Mouse (Mus musculus) ES-Bruce4 (cell line): ENCODE results near the gene Efemp1.

Experiments used
- CTCF ChIP-seq: IDR thresholded peaks from one replicate; pipeline ENCODE4 v1.8.1; 2011; ENCODE audit warnings: low read depth, low read length
- EP300 ChIP-seq: IDR thresholded peaks from 2 replicates; pipeline ENCODE4 v1.6.1; 2011; ENCODE audit warnings: low read depth, low read length; ENCODE audit not compliant: insufficient read depth
- POLR2A ChIP-seq: IDR thresholded peaks from one replicate; pipeline ENCODE4 v1.8.1; 2011; ENCODE audit warnings: low read length; ENCODE audit not compliant: insufficient read depth

DNA sequence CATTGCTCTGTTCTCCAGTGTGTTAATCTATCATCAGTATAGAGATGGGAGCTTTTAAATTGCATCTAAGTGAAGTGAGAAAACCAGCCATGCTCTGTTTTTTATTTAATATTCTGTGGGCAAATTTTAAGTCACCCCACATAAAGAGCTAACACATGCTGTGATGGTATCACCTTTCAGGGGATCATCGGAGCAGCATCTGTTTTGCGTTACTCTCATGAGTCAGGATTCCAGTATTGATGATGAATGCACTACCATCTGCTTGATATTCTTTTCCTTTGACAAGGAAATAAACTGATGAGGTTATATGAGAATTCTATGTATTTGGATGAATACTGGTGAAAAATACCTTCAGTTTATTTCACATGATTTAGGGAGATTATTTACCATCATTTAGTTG, 16.1 kb downstream of the Efemp1 start:
- TF ChIP-seq CTCF (no peak), EP300 (no peak), POLR2A (no peak)
